ENCODE assay signal across 9 mouse cellular contexts in genomic region chr7:141945927-141946326, GRCm38 (mm10). TPM values are rescaled to one million over a fixed set of nuclear protein-coding genes. Genes with fewer than 3 reads are reported as not detected.
DNase-seq lines count a peak whose midpoint lies in the region; ATAC-seq and TF ChIP-seq lines count a peak whose summit lies in the region.
"Had no signal": no experiment of that assay in that cellular context is flagged by ENCODE, and none has a peak within 500 bp of the region (broad histone marks: within the 10 kb centered on the region; RNA-seq: fewer than 3 reads in every experiment).

No protein-coding gene starts in this region.

- H3K27ac ChIP-seq in forebrain, embryonic 11.5 days (ENCODE audit: low read depth, low read length): no peak overlapping the region; the same call in 1 of the 2 replicates
- H3K27ac ChIP-seq in layer of hippocampus, adult 2 months: peak overlapping the region; percentile 78
- H3K27ac ChIP-seq in neural tube, embryonic 12.5 days: peak overlapping the region; percentile 60; the same call in 1 of the 2 replicates

- H3K9me3 ChIP-seq in forebrain, embryonic 11.5 days (ENCODE audit: control insufficient read depth, low read length): no peaks in the 10 kb centered on the region
- no peaks in the 10 kb centered on the region for H3K9me3 ChIP-seq in neural tube, embryonic 12.5 days
- H3K9me3 ChIP-seq: megakaryocyte, embryonic 14.5 days had no signal

- no peak overlapping the region for H3K4me2 ChIP-seq in forebrain, embryonic 11.5 days (ENCODE audit: low read depth, low read length, severe bottlenecking)
- H3K4me2 ChIP-seq in neural tube, embryonic 12.5 days (replicated peaks): peak overlapping the region; percentile 34

- peak; percentile 75 for TF ChIP-seq CTCF in layer of hippocampus, adult 2 months (conservative IDR thresholded peaks at IDR 0.05)

- H3K9ac ChIP-seq in forebrain, embryonic 11.5 days (ENCODE audit: low read length): 0 out of 2 replicates have a peak overlapping the region, but pooled peaks have one; percentile 0
- H3K9ac ChIP-seq in neural tube, embryonic 12.5 days: peak overlapping the region; percentile 33; the same call in 1 of the 2 replicates

- DNase-seq in cerebellum, adult 11-12 months: peak; percentile 37
- peak; percentile 61 for DNase-seq in forebrain, embryonic 11.5 days (ENCODE audit: low spot score)
- DNase-seq in layer of hippocampus, adult 2 months (ENCODE audit: low spot score in 2 of 2): peak; percentile 70 to 88
- no peak for DNase-seq in urinary bladder, postnatal 4 days (ENCODE audit: low spot score in 2 of 2)
- DNase-seq in kidney, adult 8-10 months: no peak
- no peak for DNase-seq in heart, postnatal 4 days

- H3K27me3 ChIP-seq in forebrain, embryonic 11.5 days (ENCODE audit: control insufficient read depth, insufficient read depth, low read length): peaks cover 4% of the 10 kb centered on the region; the same call in 1 of the 2 replicates
- H3K27me3 ChIP-seq in neural tube, embryonic 12.5 days (replicated peaks): no peaks in the 10 kb centered on the region; the same call in 1 of the 2 replicates

- ATAC-seq in cerebellum, adult (ENCODE audit: insufficient number of reproducible peaks, low FRiP score, low TSS enrichment): no peak
- no peak for ATAC-seq in forebrain, embryonic 11.5 days (replicated peaks; ENCODE audit: low FRiP score)
- 0 out of 2 replicates have a peak, but pooled peaks have one; percentile 30 for ATAC-seq in neural tube, embryonic 12.5 days (ENCODE audit: low FRiP score, low read depth)

- 24% methylated on average over 7 of the region's 7 CpGs for WGBS in forebrain, embryonic 11.5 days
- 29% methylated on average over 7 of the region's 7 CpGs for WGBS in neural tube, embryonic 12.5 days

- no peak overlapping the region for H3K4me3 ChIP-seq in forebrain, embryonic 11.5 days (ENCODE audit: low read depth, low read length)
- H3K4me3 ChIP-seq in layer of hippocampus, adult 2 months: peak overlapping the region; percentile 42
- no peak overlapping the region for H3K4me3 ChIP-seq in neural tube, embryonic 12.5 days
- H3K4me3 ChIP-seq: megakaryocyte, embryonic 14.5 days had no signal

- H3K4me1 ChIP-seq in forebrain, embryonic 11.5 days (replicated peaks; ENCODE audit: control insufficient read depth, insufficient read depth, low read length): peaks cover 8% of the 10 kb centered on the region
- peaks cover 39% of the 10 kb centered on the region for H3K4me1 ChIP-seq in neural tube, embryonic 12.5 days

- no peaks in the 10 kb centered on the region for H3K36me3 ChIP-seq in forebrain, embryonic 11.5 days (ENCODE audit: control insufficient read depth, insufficient read depth, low read length)
- H3K36me3 ChIP-seq in neural tube, embryonic 12.5 days: no peaks in the 10 kb centered on the region

RNA-seq across cellular contexts. Expression of gene Brsk2, which starts 3.6 kb away (rescaled TPM):
- polyA plus RNA-seq in forebrain, embryonic 11.5 days (2014; fragmentation: Nextera tagmentation; extraction: Ambion mirVana): 13.8 and 15.5 TPM in 2 replicates
- total RNA-seq in layer of hippocampus, adult 2 months (2021): 100 to 1,000 TPM; 175 to 181 TPM
- polyA plus RNA-seq in neural tube, embryonic 12.5 days (2016; fragmentation: Nextera tagmentation; extraction: Ambion mirVana): 21.0 and 21.2 TPM in 2 replicates
- total RNA-seq in heart, postnatal 4 days (2021): under 1 TPM; 0.19 to 0.32 TPM

RNA-seq across cellular contexts. Expression of gene Tollip, which starts 27.6 kb away (rescaled TPM):
- 59.8 and 70.7 TPM in 2 replicates for polyA plus RNA-seq in forebrain, embryonic 11.5 days (2014; fragmentation: Nextera tagmentation; extraction: Ambion mirVana)
- 100 to 1,000 TPM; 112 to 123 TPM for total RNA-seq in layer of hippocampus, adult 2 months (2021)
- polyA plus RNA-seq in neural tube, embryonic 12.5 days (2016; fragmentation: Nextera tagmentation; extraction: Ambion mirVana): 70.1 and 74.1 TPM in 2 replicates
- 10 to 100 TPM; 47.0 to 48.3 TPM for total RNA-seq in heart, postnatal 4 days (2021)

Comparison
In these comparisons a context has a peak if more than half of its experiments do, and no peak if none do; other contexts are left out.
1. DNase-seq: peak in cerebellum, adult 11-12 months (single experiment), forebrain, embryonic 11.5 days (single experiment) and layer of hippocampus, adult 2 months (2 of 2); none in urinary bladder, postnatal 4 days (0 of 2), kidney, adult 8-10 months (0 of 2) and heart, postnatal 4 days (single experiment).
2. RNA of gene Brsk2, which starts 3.6 kb away (total RNA-seq): 175 to 181 TPM in layer of hippocampus, adult 2 months; 0.19 to 0.32 TPM in heart, postnatal 4 days; every median in the first group is over 100 times any median in the second.